Mouse (Mus musculus): Measurements from ENCODE around the gene Lrrc29.

- TF ChIP-seq CTCF (IDR thresholded peaks at IDR 0.05; ENCODE audit: low read depth, low read length) (no peak), POLR2A (IDR thresholded peaks at IDR 0.05; ENCODE audit: insufficient read depth, low read length) (no peak), EP300 (IDR thresholded peaks at IDR 0.05; ENCODE audit: insufficient read depth, low read depth, low read length) (no peak)
Measured at GRCm38 (mm10) chr8:105372473-105372872, 46.4 kb upstream of the Lrrc29 start.

Measured in ES-Bruce4 (cell line).